ENCODE assay signal across 10 mouse cellular contexts in the genomic region with DNA sequence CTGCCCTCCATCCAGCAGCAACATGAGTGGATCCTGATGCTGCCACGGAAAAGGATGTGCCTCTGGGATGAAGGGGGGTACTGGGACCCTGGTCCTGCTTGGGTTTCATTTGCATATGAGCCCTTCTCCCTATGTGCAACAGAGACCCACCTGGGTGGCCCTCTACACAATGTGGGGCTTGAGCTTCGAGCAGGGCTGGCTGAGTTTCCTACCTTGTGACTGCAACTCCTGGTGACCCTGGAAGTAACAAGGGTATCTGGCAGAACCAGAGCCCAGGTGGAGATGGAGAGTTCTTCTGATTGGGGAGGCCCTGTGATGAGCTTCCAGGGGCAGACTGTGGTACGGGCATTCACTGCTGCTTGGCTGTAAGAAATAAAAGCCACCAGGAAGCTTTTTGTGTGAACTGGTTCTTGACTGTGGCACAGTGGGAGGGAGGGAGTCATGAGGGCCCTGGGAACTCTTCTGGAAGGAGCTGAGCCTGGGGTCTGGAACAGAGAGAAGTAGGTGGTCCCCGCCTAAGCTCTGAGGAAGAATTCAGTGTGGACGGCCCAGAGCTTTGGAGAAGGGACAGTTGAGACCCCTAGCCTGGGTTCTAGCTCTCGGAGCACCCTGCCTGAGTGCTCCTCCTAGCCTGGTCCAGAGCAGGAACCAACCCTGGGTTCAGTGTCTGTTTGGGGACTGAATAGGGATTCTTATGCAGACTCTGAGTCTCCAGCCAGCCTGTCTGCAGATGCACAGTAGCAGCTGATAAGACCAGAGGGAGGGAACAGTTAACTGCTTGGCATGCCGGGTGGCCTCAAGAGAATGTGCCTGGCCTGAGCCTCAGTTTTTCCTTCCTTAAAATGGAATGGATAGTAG. TPM values are rescaled to one million over a fixed set of nuclear protein-coding genes. Genes with fewer than 3 reads are reported as not detected.
DNase-seq lines count a peak whose midpoint lies in the region; ATAC-seq and TF ChIP-seq lines count a peak whose summit lies in the region.
"Had no signal": no experiment of that assay in that cellular context is flagged by ENCODE, and none has a peak within 500 bp of the region (broad histone marks: within the 10 kb centered on the region; RNA-seq: fewer than 3 reads in every experiment).

No protein-coding gene starts in this region.

- no peak overlapping the region for H3K4me2 ChIP-seq in liver, embryonic 14.5 days (ENCODE audit: low read depth)

- H3K36me3 ChIP-seq in liver, embryonic 14.5 days (replicated peaks; ENCODE audit: control insufficient read depth, insufficient read depth, low read depth), result no peaks in the 10 kb centered on the region

- no peaks in the 10 kb centered on the region for H3K27me3 ChIP-seq in liver, embryonic 14.5 days (ENCODE audit: control insufficient read depth, insufficient read depth, low read length)

- 45% methylated on average over 7 of the region's 7 CpGs for WGBS in liver, embryonic 14.5 days (ENCODE audit: insufficient replicate concordance)

- TF ChIP-seq EP300 in liver, embryonic 14.5 days (IDR thresholded peaks at IDR 0.05; ENCODE audit: low read depth), result no peak

- peak; percentile 48; the same call in 1 of the 2 replicates for ATAC-seq in liver, embryonic 14.5 days (ENCODE audit: insufficient read depth)
- ATAC-seq: midbrain, embryonic 16.5 days had no signal

- TF ChIP-seq CTCF in layer of hippocampus, adult 2 months (conservative IDR thresholded peaks at IDR 0.05), result no peak
- no peak for TF ChIP-seq CTCF in embryonic fibroblast, embryonic 13.5 days (IDR thresholded peaks at IDR 0.05; ENCODE audit: borderline replicate concordance, insufficient read depth, low read length)
- no peak for TF ChIP-seq CTCF in liver, embryonic 14.5 days (IDR thresholded peaks at IDR 0.05; ENCODE audit: low read depth)

- peak overlapping the region; percentile 62 for H3K27ac ChIP-seq in layer of hippocampus, adult 2 months
- H3K27ac ChIP-seq in embryonic fibroblast, embryonic 13.5 days (ENCODE audit: insufficient read depth, low read length), result peak overlapping the region; percentile 49
- no peak overlapping the region for H3K27ac ChIP-seq in liver, embryonic 14.5 days

- H3K9ac ChIP-seq in liver, embryonic 14.5 days (replicated peaks), result no peak overlapping the region

- DNase-seq in layer of hippocampus, adult 2 months (ENCODE audit: low spot score in 2 of 2), result no peak
- no peak for DNase-seq in layer of hippocampus, adult 9-11 months
- peak; percentile 55 for DNase-seq in adipocyte (ENCODE audit: low spot score)
- DNase-seq in liver, embryonic 14.5 days (ENCODE audit: low read depth in 3 of 3, low spot score in 3 of 3), result no peak
- no peak for DNase-seq in embryo, embryonic 11 days
- no peak for DNase-seq in right cerebral cortex, postnatal 25 days

- H3K4me3 ChIP-seq in layer of hippocampus, adult 2 months, result no peak overlapping the region
- H3K4me3 ChIP-seq in embryonic fibroblast, embryonic 13.5 days (ENCODE audit: insufficient read depth, low read length), result no peak overlapping the region
- H3K4me3 ChIP-seq in liver, embryonic 14.5 days (ENCODE audit: insufficient read depth in 1 of 2, low read depth in 2 of 2, low read length in 2 of 2), result no peak overlapping the region

- no peaks in the 10 kb centered on the region for H3K9me3 ChIP-seq in liver, embryonic 14.5 days (ENCODE audit: control insufficient read depth, low read length)

- TF ChIP-seq POLR2A in embryonic fibroblast, embryonic 13.5 days (IDR thresholded peaks at IDR 0.05; ENCODE audit: low read depth, low read length), result no peak

- H3K4me1 ChIP-seq in embryonic fibroblast, embryonic 13.5 days (ENCODE audit: control insufficient read depth, insufficient read depth, low read length), result peaks cover 16% of the 10 kb centered on the region; the same call in 1 of the 2 replicates
- H3K4me1 ChIP-seq in liver, embryonic 14.5 days (replicated peaks; ENCODE audit: control insufficient read depth in 2 of 2, insufficient read depth in 2 of 2, low read length in 1 of 2), result peaks cover 6 to 37% of the 10 kb centered on the region in 2 experiments; a peak in 3 of 4 replicates

RNA-seq across cellular contexts. Expression of gene Hrct1, which starts 1.0 kb away (rescaled TPM):
- total RNA-seq in layer of hippocampus, adult 2 months (2021), result 1 to 10 TPM in 1 of 2 experiments, under 1 TPM in 1; 0.39 to 1.2 TPM
- 0.33 and 0.35 TPM in 2 replicates for polyA plus RNA-seq in embryonic fibroblast, embryonic 13.5 days (2011; ENCODE audit: insufficient read length, low read depth, missing spikeins)
- polyA plus RNA-seq in liver, embryonic 14.5 days (2012; rRNA removed), result 0.08 and 0.09 TPM in 2 replicates
- polyA plus RNA-seq in liver, embryonic 14.5 days (2014; fragmentation: Nextera tagmentation; extraction: Ambion mirVana), result 0.06 and 0.21 TPM in 2 replicates

RNA-seq across cellular contexts. Expression of gene Spaar, which starts 1.9 kb away (rescaled TPM):
- total RNA-seq in layer of hippocampus, adult 2 months (2021), result under 1 TPM; 0.97 to 0.98 TPM
- polyA plus RNA-seq in embryonic fibroblast, embryonic 13.5 days (2011; ENCODE audit: insufficient read length, low read depth, missing spikeins), result not detected in 2 replicates
- polyA plus RNA-seq in liver, embryonic 14.5 days (2012; rRNA removed), result 0.01 and 0.02 TPM in 2 replicates
- 0.03 TPM in 1 of 2 replicates, not detected in the other for polyA plus RNA-seq in liver, embryonic 14.5 days (2014; fragmentation: Nextera tagmentation; extraction: Ambion mirVana)

RNA-seq across cellular contexts. Expression of gene Olfr71, which starts 17.9 kb away (rescaled TPM):
- total RNA-seq in layer of hippocampus, adult 2 months (2021), result not detected
- polyA plus RNA-seq in embryonic fibroblast, embryonic 13.5 days (2011; ENCODE audit: insufficient read length, low read depth, missing spikeins), result not detected in 2 replicates
- polyA plus RNA-seq in liver, embryonic 14.5 days (2012; rRNA removed), result not detected in 2 replicates
- not detected in 2 replicates for polyA plus RNA-seq in liver, embryonic 14.5 days (2014; fragmentation: Nextera tagmentation; extraction: Ambion mirVana)
- total RNA-seq: layer of hippocampus, postnatal 10 days had no signal
- polyA plus RNA-seq: gonadal fat pad, adult 2 months had no signal

RNA-seq across cellular contexts. Expression of gene Olfr70, which starts 27.3 kb away (rescaled TPM):
- not detected for total RNA-seq in layer of hippocampus, adult 2 months (2021)
- polyA plus RNA-seq in embryonic fibroblast, embryonic 13.5 days (2011; ENCODE audit: insufficient read length, low read depth, missing spikeins), result not detected in 2 replicates
- polyA plus RNA-seq in liver, embryonic 14.5 days (2012; rRNA removed), result not detected in 2 replicates
- polyA plus RNA-seq in liver, embryonic 14.5 days (2014; fragmentation: Nextera tagmentation; extraction: Ambion mirVana), result not detected in 2 replicates
- total RNA-seq: layer of hippocampus, postnatal 10 days had no signal
- polyA plus RNA-seq: gonadal fat pad, adult 2 months; midbrain, embryonic 16.5 days had no signal

RNA-seq across cellular contexts. Expression of gene Olfr159, which starts 42.9 kb away (rescaled TPM):
- not detected for total RNA-seq in layer of hippocampus, adult 2 months (2021)
- not detected in 2 replicates for polyA plus RNA-seq in embryonic fibroblast, embryonic 13.5 days (2011; ENCODE audit: insufficient read length, low read depth, missing spikeins)
- polyA plus RNA-seq in liver, embryonic 14.5 days (2012; rRNA removed), result not detected in 2 replicates
- not detected in 2 replicates for polyA plus RNA-seq in liver, embryonic 14.5 days (2014; fragmentation: Nextera tagmentation; extraction: Ambion mirVana)
- total RNA-seq: layer of hippocampus, postnatal 10 days had no signal
- polyA plus RNA-seq: gonadal fat pad, adult 2 months; midbrain, embryonic 16.5 days had no signal
